Mouse (Mus musculus) megakaryocyte, embryonic 14.5 days (primary cell): Measurements from ENCODE around the gene Copb1. TPM values are rescaled to one million over a fixed set of nuclear protein-coding genes. Genes with fewer than 3 reads are reported as not detected.
"Not testable (repeated sequence)": the region's sequence is repeated elsewhere in the genome, so short reads cannot be mapped to it uniquely, and the experiment has no call there.

Experiments used
- H3K27me3 ChIP-seq: replicated peaks from 2 replicates; pipeline ENCODE3; 2012; ENCODE audit warnings: inconsistent platforms
- H3K36me3 ChIP-seq: replicated peaks from 2 replicates; pipeline ENCODE3; 2012; ENCODE audit warnings: low read length, inconsistent platforms, mixed read lengths
- H3K4me1 ChIP-seq: 2 replicates; pipeline ENCODE4 v1.6.1; 2012; ENCODE audit warnings: inconsistent platforms
- H3K4me3 ChIP-seq: replicated peaks from 2 replicates; pipeline ENCODE3; 2012; ENCODE audit warnings: moderate library complexity, mild to moderate bottlenecking, inconsistent platforms
- H3K9me3 ChIP-seq: 2 replicates; pipeline ENCODE4 v1.6.1; 2012; ENCODE audit warnings: inconsistent platforms
- FLI1 ChIP-seq: IDR thresholded peaks from 2 replicates; pipeline ENCODE4 v1.6.1; 2012; ENCODE audit warnings: low read length, inconsistent platforms, mixed read lengths
- GATA1 ChIP-seq: IDR thresholded peaks from 3 replicates; pipeline ENCODE4 v1.6.1; 2012; ENCODE audit warnings: mixed read lengths, low read length, inconsistent platforms, borderline replicate concordance
- polyA plus RNA-seq: library from polyadenylated mRNA; stranded (reverse); fragments of >175 nt; gene quantifications from 2 replicates; pipeline ENCODE4 v1.2.3, GENCODE M21; 2012; ENCODE audit warnings: low replicate concordance; ENCODE audit not compliant: insufficient read depth

Copb1 gene
- polyA plus RNA-seq, 1 experiment = 3.3 TPM

- H3K36me3 ChIP-seq = no peaks in the 10 kb centered on the region
- H3K27me3 ChIP-seq = peaks cover 3% of the 10 kb centered on the region
- no peak for TF ChIP-seq GATA1
- no peak for TF ChIP-seq FLI1
- H3K4me1 ChIP-seq = 0 out of 2 replicates have a peak, but pooled peaks cover 6% of the 10 kb centered on the region
- H3K4me3 ChIP-seq = no peak overlapping the region
- H3K9me3 ChIP-seq = no peaks in the 10 kb centered on the region
Observed at GRCm38 (mm10) chr7:114198252-114198651, 56.3 kb downstream of the Copb1 start.

GRCm38 (mm10) chr7:114196588-114196987 lies 57.9 kb downstream of the Copb1 start:
- not testable (repeated sequence) for H3K4me3 ChIP-seq, H3K27me3 ChIP-seq, H3K4me1 ChIP-seq, H3K9me3 ChIP-seq, H3K36me3 ChIP-seq

GRCm38 (mm10) chr7:114194788-114195187 lies 59.7 kb downstream of the Copb1 start:
- not testable (repeated sequence) for H3K4me3 ChIP-seq, H3K9me3 ChIP-seq, H3K4me1 ChIP-seq, H3K27me3 ChIP-seq, H3K36me3 ChIP-seq

GRCm38 (mm10) chr7:114194224-114194623 lies 60.3 kb downstream of the Copb1 start:
- no peaks in the 10 kb centered on the region for H3K36me3 ChIP-seq
- TF ChIP-seq FLI1 (no peak), GATA1 (no peak)
- no peaks in the 10 kb centered on the region for H3K4me1 ChIP-seq
- H3K27me3 ChIP-seq = no peaks in the 10 kb centered on the region
- H3K4me3 ChIP-seq = no peak overlapping the region
- no peaks in the 10 kb centered on the region for H3K9me3 ChIP-seq

- H3K4me1 ChIP-seq = no peaks in the 10 kb centered on the region
- H3K27me3 ChIP-seq = no peaks in the 10 kb centered on the region
- H3K36me3 ChIP-seq = no peaks in the 10 kb centered on the region
- no peak for TF ChIP-seq FLI1
- H3K4me3 ChIP-seq = no peak overlapping the region
- H3K9me3 ChIP-seq = no peaks in the 10 kb centered on the region
Observed at GRCm38 (mm10) chr7:114193284-114194067, 61.0 kb downstream of the Copb1 start.

- Histone ChIP-seq H3K9me3 (no peaks in the 10 kb centered on the region), H3K4me1 (no peaks in the 10 kb centered on the region), H3K4me3 (no peak overlapping the region), H3K27me3 (no peaks in the 10 kb centered on the region), H3K36me3 (no peaks in the 10 kb centered on the region)
- no peak for TF ChIP-seq FLI1
- TF ChIP-seq GATA1 = no peak
Observed at GRCm38 (mm10) chr7:114192581-114192980, 61.9 kb downstream of the Copb1 start.

GRCm38 (mm10) chr7:114183416-114183815 lies 71.1 kb downstream of the Copb1 start:
- Histone ChIP-seq H3K4me1 (peaks cover 4% of the 10 kb centered on the region; the same call in 1 of the 2 replicates), H3K9me3 (peaks cover 6% of the 10 kb centered on the region), H3K4me3 (no peak overlapping the region), H3K36me3 (no peaks in the 10 kb centered on the region), H3K27me3 (peaks cover 6% of the 10 kb centered on the region)
- TF ChIP-seq FLI1 (no peak), GATA1 (no peak)

GRCm38 (mm10) chr7:114182708-114183107 lies 71.8 kb downstream of the Copb1 start:
- no peak for TF ChIP-seq FLI1
- TF ChIP-seq GATA1 = no peak
- H3K36me3 ChIP-seq = no peaks in the 10 kb centered on the region
- H3K4me1 ChIP-seq = peaks cover 4% of the 10 kb centered on the region; the same call in 1 of the 2 replicates
- peaks cover 6% of the 10 kb centered on the region for H3K9me3 ChIP-seq
- no peak overlapping the region for H3K4me3 ChIP-seq
- H3K27me3 ChIP-seq = peaks cover 6% of the 10 kb centered on the region

- TF ChIP-seq FLI1 (no peak), GATA1 (no peak)
Observed at GRCm38 (mm10) chr7:114181391-114181790, 73.1 kb downstream of the Copb1 start.

GRCm38 (mm10) chr7:114176588-114176987 lies 77.9 kb downstream of the Copb1 start:
- H3K9me3 ChIP-seq = peaks cover 6% of the 10 kb centered on the region; the same call in 1 of the 2 replicates
- no peak overlapping the region for H3K4me3 ChIP-seq
- no peaks in the 10 kb centered on the region for H3K36me3 ChIP-seq
- TF ChIP-seq GATA1 = no peak
- H3K4me1 ChIP-seq = peaks cover 6% of the 10 kb centered on the region
- H3K27me3 ChIP-seq = peaks cover 2% of the 10 kb centered on the region

More at GRCm38 (mm10) chr7:114181391-114181790, 73.1 kb downstream of the Copb1 start:
- Histone ChIP-seq H3K4me1 (peaks cover 4% of the 10 kb centered on the region; the same call in 1 of the 2 replicates), H3K36me3 (no peaks in the 10 kb centered on the region), H3K4me3 (no peak overlapping the region), H3K27me3 (peaks cover 6% of the 10 kb centered on the region), H3K9me3 (no peaks in the 10 kb centered on the region)
